Mouse (Mus musculus) hindbrain, embryonic 11.5 days (tissue): ENCODE data around the gene Tmem35b. TPM values are rescaled to one million over a fixed set of nuclear protein-coding genes. Genes with fewer than 3 reads are reported as not detected.

Experiments
- ATAC-seq: fragments of 200-750 bp; cut with Nextera tagmentation; 2 replicates; pipeline ENCODE4 v1.8.0; 2017; ENCODE audit warnings: mild to moderate bottlenecking, moderate TSS enrichment, moderate library complexity; ENCODE audit not compliant: low FRiP score
- DNase-seq: peaks from one replicate; pipeline ENCODE4 v3.0.0-alpha.2; 2015; ENCODE audit warnings: low spot score
- H3K27ac ChIP-seq: fragments of 300-500 bp; sonication (generic); 2 replicates; pipeline ENCODE4 v1.5.1; 2014; ENCODE audit warnings: mild to moderate bottlenecking, low read depth, low read length
- H3K27me3 ChIP-seq: fragments of 300-500 bp; sonication (generic); 2 replicates; pipeline ENCODE4 v1.6.1; 2014; ENCODE audit warnings: mild to moderate bottlenecking, low read length, moderate library complexity, mixed read lengths; ENCODE audit not compliant: control insufficient read depth, insufficient read depth
- H3K36me3 ChIP-seq: fragments of 300-500 bp; sonication (generic); 2 replicates; pipeline ENCODE4 v1.6.1; 2014; ENCODE audit warnings: mild to moderate bottlenecking, low read length, moderate library complexity, mixed read lengths; ENCODE audit not compliant: control insufficient read depth, insufficient read depth
- H3K4me1 ChIP-seq: fragments of 300-500 bp; sonication (generic); replicated peaks from 2 replicates; pipeline ENCODE4 v1.6.1; 2014; ENCODE audit warnings: low read length, mixed read lengths; ENCODE audit not compliant: control insufficient read depth, insufficient read depth
- H3K4me2 ChIP-seq: fragments of 300-500 bp; sonication (generic); replicated peaks from 2 replicates; pipeline ENCODE4 v1.6.1; 2014; ENCODE audit warnings: mild to moderate bottlenecking, low read depth, low read length
- H3K4me3 ChIP-seq: fragments of 300-500 bp; sonication (generic); 2 replicates; pipeline ENCODE4 v1.5.1; 2014; ENCODE audit warnings: low read depth, low read length
- H3K9ac ChIP-seq: fragments of 300-500 bp; sonication (generic); 2 replicates; pipeline ENCODE4 v1.6.1; 2014; ENCODE audit warnings: low read depth, low read length
- H3K9me3 ChIP-seq: fragments of 300-500 bp; sonication (generic); 2 replicates; pipeline ENCODE4 v1.6.1; 2016; ENCODE audit warnings: low read length; ENCODE audit not compliant: control insufficient read depth
- WGBS: fragments of 180-500 bp; shearing (Covaris S2); extraction: QIAGEN DNeasy Blood & Tissue Kit; methylation state at CpG from one replicate; pipeline ENCODE4 v1.1.7; 2014; 5-methylcytosine and 5-hydroxymethylcytosine counted together
- polyA plus RNA-seq: library from polyadenylated mRNA; unstranded; fragments of >200 nt; fragmentation: Nextera tagmentation; extraction: Ambion mirVana; gene quantifications from 2 replicates; pipeline ENCODE4 v1.2.1, GENCODE M21; 2014

Gene Tmem35b
- polyA plus RNA-seq, 1 experiment from 2014 or later = 14.0 TPM

GRCm38 (mm10) chr4:127107566-127107965, 15.9 kb upstream of the Tmem35b start:
- H3K4me2 ChIP-seq = no peak overlapping the region
- H3K9me3 ChIP-seq = no peaks in the 10 kb centered on the region
- ATAC-seq (no peak), DNase-seq (no peak)
- WGBS = 91% methylated on average over 4 of the region's 4 CpGs
- no peak overlapping the region for H3K27ac ChIP-seq
- H3K36me3 ChIP-seq = no peaks in the 10 kb centered on the region
- no peaks in the 10 kb centered on the region for H3K4me1 ChIP-seq
- H3K27me3 ChIP-seq = no peaks in the 10 kb centered on the region
- H3K4me3 ChIP-seq = no peak overlapping the region
- no peak overlapping the region for H3K9ac ChIP-seq

- Histone ChIP-seq H3K4me2 (no peak overlapping the region), H3K4me1 (no peaks in the 10 kb centered on the region), H3K9me3 (no peaks in the 10 kb centered on the region), H3K9ac (no peak overlapping the region), H3K36me3 (no peaks in the 10 kb centered on the region), H3K27me3 (no peaks in the 10 kb centered on the region), H3K4me3 (no peak overlapping the region), H3K27ac (no peak overlapping the region)
- ATAC-seq (no peak), DNase-seq (no peak)
- 78% methylated on average over 4 of the region's 4 CpGs for WGBS
Measured at GRCm38 (mm10) chr4:127110570-127110969, 12.9 kb upstream of the Tmem35b start.

GRCm38 (mm10) chr4:127124331-127124730, 840 bp downstream of the Tmem35b start:
- 96% methylated on average over 1 of the region's 1 CpGs for WGBS
- H3K4me3 ChIP-seq = no peak overlapping the region
- no peaks in the 10 kb centered on the region for H3K27me3 ChIP-seq
- no peak overlapping the region for H3K27ac ChIP-seq
- no peaks in the 10 kb centered on the region for H3K4me1 ChIP-seq
- 0 out of 2 replicates have a peak, but pooled peaks cover 2% of the 10 kb centered on the region for H3K36me3 ChIP-seq
- no peaks in the 10 kb centered on the region for H3K9me3 ChIP-seq
- ATAC-seq (no peak), DNase-seq (no peak)
- no peak overlapping the region for H3K4me2 ChIP-seq
- no peak overlapping the region for H3K9ac ChIP-seq

- Histone ChIP-seq H3K36me3 (0 out of 2 replicates have a peak, but pooled peaks cover 2% of the 10 kb centered on the region), H3K4me1 (no peaks in the 10 kb centered on the region), H3K9ac (peak overlapping the region; percentile 81), H3K4me2 (peak overlapping the region; percentile 70), H3K27ac (no peak overlapping the region), H3K27me3 (no peaks in the 10 kb centered on the region), H3K9me3 (no peaks in the 10 kb centered on the region), H3K4me3 (peak overlapping the region; percentile 68)
- 1% methylated on average over 34 of the region's 35 CpGs for WGBS
- peak; percentile 95 for ATAC-seq
- peak; percentile 93 for DNase-seq
Measured at GRCm38 (mm10) chr4:127125834-127126463, 2.5 kb downstream of the Tmem35b start.

DNA sequence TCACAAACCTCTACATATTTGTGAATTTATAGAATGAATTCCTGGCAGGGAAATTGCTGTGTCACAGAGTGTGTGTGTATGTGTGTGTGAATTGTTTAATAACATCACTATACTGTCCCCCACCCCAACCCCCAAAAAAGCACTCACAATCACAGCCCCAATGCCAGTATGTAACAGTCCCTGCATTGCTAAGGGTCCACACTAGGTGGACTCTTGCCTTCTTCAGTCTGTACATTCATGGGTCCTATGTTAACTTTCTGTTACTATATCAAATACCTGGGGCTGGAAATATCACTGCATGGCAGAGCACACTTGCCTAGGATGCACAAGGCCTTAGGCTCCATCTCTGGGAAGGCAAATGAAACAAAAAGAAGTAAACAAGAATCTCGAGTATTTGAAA, 11.2 kb downstream of the Tmem35b start:
- Histone ChIP-seq H3K4me1 (no peaks in the 10 kb centered on the region), H3K4me2 (no peak overlapping the region), H3K27ac (no peak overlapping the region), H3K27me3 (no peaks in the 10 kb centered on the region), H3K36me3 (no peaks in the 10 kb centered on the region), H3K9ac (no peak overlapping the region), H3K9me3 (no peaks in the 10 kb centered on the region), H3K4me3 (no peak overlapping the region)
- DNase-seq = no peak
- no peak for ATAC-seq
- 48% methylated on average over 1 of the region's 1 CpGs for WGBS

- no peak overlapping the region for H3K9ac ChIP-seq
Measured at GRCm38 (mm10) chr4:127137591-127137990, 14.1 kb downstream of the Tmem35b start.

GRCm38 (mm10) chr4:127138486-127138885, 15.0 kb downstream of the Tmem35b start:
- H3K27me3 ChIP-seq = no peaks in the 10 kb centered on the region
- no peak overlapping the region for H3K4me2 ChIP-seq
- no peaks in the 10 kb centered on the region for H3K4me1 ChIP-seq
- DNase-seq (peak; percentile 5), ATAC-seq (no peak)
- no peak overlapping the region for H3K27ac ChIP-seq
- WGBS = 61% methylated on average over 6 of the region's 6 CpGs
- H3K9me3 ChIP-seq = no peaks in the 10 kb centered on the region
- no peak overlapping the region for H3K9ac ChIP-seq
- no peaks in the 10 kb centered on the region for H3K36me3 ChIP-seq
- no peak overlapping the region for H3K4me3 ChIP-seq

More at GRCm38 (mm10) chr4:127137591-127137990, 14.1 kb downstream of the Tmem35b start:
- Histone ChIP-seq H3K27ac (no peak overlapping the region), H3K4me3 (no peak overlapping the region), H3K4me2 (no peak overlapping the region), H3K27me3 (no peaks in the 10 kb centered on the region), H3K9me3 (no peaks in the 10 kb centered on the region), H3K4me1 (no peaks in the 10 kb centered on the region), H3K36me3 (no peaks in the 10 kb centered on the region)
- DNase-seq (peak; percentile 3), ATAC-seq (no peak)
- 76% methylated on average over 5 of the region's 5 CpGs for WGBS

- Histone ChIP-seq H3K9ac (no peak overlapping the region), H3K4me1 (no peaks in the 10 kb centered on the region), H3K27ac (no peak overlapping the region), H3K4me3 (no peak overlapping the region), H3K27me3 (no peaks in the 10 kb centered on the region), H3K9me3 (no peaks in the 10 kb centered on the region), H3K4me2 (no peak overlapping the region), H3K36me3 (no peaks in the 10 kb centered on the region)
- ATAC-seq = no peak
- DNase-seq = no peak
- 85% methylated on average over 13 of the region's 13 CpGs for WGBS
Measured at GRCm38 (mm10) chr4:127150031-127150430, 26.5 kb downstream of the Tmem35b start.

DNA sequence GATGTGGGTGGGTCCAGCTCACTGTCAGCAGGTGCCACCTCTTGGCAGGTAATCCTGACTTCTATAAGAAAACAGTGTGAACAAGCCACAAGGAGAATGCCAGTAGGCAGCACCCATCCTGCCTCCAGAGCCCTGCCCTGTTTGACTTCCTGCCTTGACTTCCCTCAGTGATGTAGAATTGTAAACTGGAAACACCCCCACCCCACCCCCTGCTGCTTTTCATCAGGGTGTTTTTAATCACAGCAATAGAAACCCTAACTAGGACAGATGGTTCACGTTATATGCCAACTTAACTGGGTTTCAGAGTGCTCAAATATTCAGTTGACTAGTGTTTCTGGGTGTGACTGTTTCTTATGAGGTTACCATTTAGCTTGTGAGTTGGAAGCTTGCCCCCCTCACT, 29.9 kb downstream of the Tmem35b start:
- H3K4me2 ChIP-seq = no peak overlapping the region
- no peak overlapping the region for H3K9ac ChIP-seq
- H3K4me1 ChIP-seq = no peaks in the 10 kb centered on the region
- H3K4me3 ChIP-seq = no peak overlapping the region
- no peak overlapping the region for H3K27ac ChIP-seq
- no peak for DNase-seq
- H3K36me3 ChIP-seq = no peaks in the 10 kb centered on the region
- H3K27me3 ChIP-seq = no peaks in the 10 kb centered on the region
- WGBS = 53% methylated on average over 1 of the region's 1 CpGs
- H3K9me3 ChIP-seq = no peaks in the 10 kb centered on the region
- ATAC-seq = no peak
